Mouse (Mus musculus): Measurements from ENCODE around the gene Pdzrn3.

GRCm38 (mm10) chr6:101244355-101244754 lies 133.3 kb downstream of the Pdzrn3 start:
- TF ChIP-seq CTCF (IDR thresholded peaks at IDR 0.05; ENCODE audit: borderline replicate concordance, insufficient read depth, low read length) (no peak), POLR2A (IDR thresholded peaks at IDR 0.05; ENCODE audit: low read depth, low read length) (no peak)
